Comparison of ENCODE assay signal across 14 mouse cellular contexts in genomic region chr9:107599433-107599832, GRCm38 (mm10). TPM values are rescaled to one million over a fixed set of nuclear protein-coding genes. Genes with fewer than 3 reads are reported as not detected.
A peak's percentile ranks its signal among the peaks of the same experiment; 100 is the strongest.
DNase-seq lines count a peak whose midpoint lies in the region; TF ChIP-seq lines count a peak whose summit lies in the region.
"Had no signal": no experiment of that assay in that cellular context is flagged by ENCODE, and none has a peak within 500 bp of the region (broad histone marks: within the 10 kb centered on the region; RNA-seq: fewer than 3 reads in every experiment).

No protein-coding gene starts in this region.

- TF ChIP-seq CTCF in E14TG2a.4 (conservative IDR thresholded peaks at IDR 0.05; ENCODE audit: low read length) (no peak), ES-Bruce4 (IDR thresholded peaks at IDR 0.05; ENCODE audit: low read depth, low read length) (no peak)
- no peak for TF ChIP-seq CTCF in small intestine, adult 2 months (IDR thresholded peaks at IDR 0.05; ENCODE audit: extremely low read depth, insufficient read length, insufficient replicate concordance, low read depth, low read length)

- H3K4me3 ChIP-seq in E14TG2a.4 (replicated peaks; ENCODE audit: low read length) (peak overlapping the region; percentile 72), ES-Bruce4 (ENCODE audit: low read depth, low read length) (peak overlapping the region; percentile 34)
- H3K4me3 ChIP-seq in small intestine, adult 2 months (ENCODE audit: low read depth, low read length) = no peak overlapping the region
- H3K4me3 ChIP-seq: embryonic facial prominence, embryonic 13.5 days; forebrain, embryonic 12.5 days; hindbrain, embryonic 12.5 days had no signal

- WGBS in small intestine, adult 2 months = 67% methylated on average over 9 of the region's 9 CpGs

- no peak for TF ChIP-seq POLR2A in ES-Bruce4 (IDR thresholded peaks at IDR 0.05; ENCODE audit: insufficient read depth, low read length)
- TF ChIP-seq POLR2A in small intestine, adult 2 months (IDR thresholded peaks at IDR 0.05; ENCODE audit: low read depth, low read length) = no peak

- H3K9me3 ChIP-seq in E14TG2a.4 (ENCODE audit: low read length) = no peaks in the 10 kb centered on the region
- H3K9me3 ChIP-seq in ES-Bruce4 (replicated peaks; ENCODE audit: control insufficient read depth, insufficient read depth, low read length, poor library complexity, severe bottlenecking) = no peaks in the 10 kb centered on the region
- H3K9me3 ChIP-seq: embryonic facial prominence, embryonic 13.5 days; forebrain, embryonic 12.5 days; hindbrain, embryonic 12.5 days had no signal

- peaks cover 15% of the 10 kb centered on the region for H3K36me3 ChIP-seq in E14TG2a.4 (ENCODE audit: insufficient read depth, low read length)
- H3K36me3 ChIP-seq in ES-Bruce4 (ENCODE audit: control insufficient read depth, insufficient read depth, low read length, poor library complexity, severe bottlenecking) = no peaks in the 10 kb centered on the region
- H3K36me3 ChIP-seq in small intestine, adult 2 months (ENCODE audit: control insufficient read depth, insufficient read depth, low read length) = peaks cover 22% of the 10 kb centered on the region
- H3K36me3 ChIP-seq: forebrain, embryonic 12.5 days; hindbrain, embryonic 12.5 days had no signal

- TF ChIP-seq EP300 in ES-Bruce4 (IDR thresholded peaks at IDR 0.05; ENCODE audit: insufficient read depth, low read depth, low read length) = no peak

- H3K9ac ChIP-seq in ES-Bruce4 (ENCODE audit: low read depth, poor library complexity, severe bottlenecking) = no peak overlapping the region
- H3K9ac ChIP-seq: embryonic facial prominence, embryonic 13.5 days; forebrain, embryonic 12.5 days had no signal

- DNase-seq in kidney, adult 11 months = peak; percentile 40
- DNase-seq in kidney, postnatal 4 days = no peak
- no peak for DNase-seq in thymus, postnatal 4 days
- DNase-seq: adrenal gland, adult 8-10 months; cerebellum, adult 11 months; cerebellum, adult 8-10 months; heart, postnatal 10 days had no signal

- peaks cover 67% of the 10 kb centered on the region for H3K4me1 ChIP-seq in E14TG2a.4 (replicated peaks; ENCODE audit: low read depth, low read length)
- H3K4me1 ChIP-seq in ES-Bruce4 (ENCODE audit: control insufficient read depth, insufficient read depth, low read length) = peaks cover 5% of the 10 kb centered on the region
- peaks cover 45% of the 10 kb centered on the region for H3K4me1 ChIP-seq in small intestine, adult 2 months (ENCODE audit: control insufficient read depth, insufficient read depth, insufficient read length, low read length)

- peaks cover 87% of the 10 kb centered on the region for H3K27me3 ChIP-seq in E14TG2a.4 (ENCODE audit: insufficient read depth, low read length)
- H3K27me3 ChIP-seq in ES-Bruce4 (ENCODE audit: control insufficient read depth, insufficient read depth, low read length, poor library complexity, severe bottlenecking) = no peaks in the 10 kb centered on the region
- no peaks in the 10 kb centered on the region for H3K27me3 ChIP-seq in small intestine, adult 2 months (ENCODE audit: control insufficient read depth, insufficient read depth, low read length)
- H3K27me3 ChIP-seq: embryonic facial prominence, embryonic 13.5 days had no signal

- H3K27ac ChIP-seq in ES-Bruce4 (ENCODE audit: insufficient read depth, low read length) = no peak overlapping the region
- H3K27ac ChIP-seq in small intestine, adult 2 months (ENCODE audit: insufficient read depth, low read depth, low read length) = peak overlapping the region; percentile 45; the same call in 1 of the 2 replicates
- H3K27ac ChIP-seq: embryonic facial prominence, embryonic 13.5 days; forebrain, embryonic 12.5 days; hindbrain, embryonic 12.5 days had no signal

RNA-seq across cellular contexts. Expression of gene Sema3b, which starts 9.6 kb away (rescaled TPM):
- 15.4 and 16.5 TPM in 2 replicates for polyA plus RNA-seq in ES-Bruce4 (2011; ENCODE audit: insufficient read depth, insufficient read length, low read depth, missing spikeins)
- 33.5 and 55.4 TPM in 2 replicates for polyA plus RNA-seq in small intestine, adult 2 months (2012; rRNA removed)
- polyA plus RNA-seq: inflammation-experienced regulatory T-cells, adult 6 months had no signal

RNA-seq across cellular contexts. Expression of gene Ifrd2, which starts 12.0 kb away (rescaled TPM):
- 43.8 and 45.3 TPM in 2 replicates for polyA plus RNA-seq in ES-Bruce4 (2011; ENCODE audit: insufficient read depth, insufficient read length, low read depth, missing spikeins)
- 33.2 and 55.4 TPM in 2 replicates for polyA plus RNA-seq in small intestine, adult 2 months (2012; rRNA removed)

RNA-seq across cellular contexts. Expression of gene Hyal3, which starts 18.8 kb away (rescaled TPM):
- polyA plus RNA-seq in ES-Bruce4 (2011; ENCODE audit: insufficient read depth, insufficient read length, low read depth, missing spikeins) = 1.0 and 2.1 TPM in 2 replicates
- 0.52 and 0.89 TPM in 2 replicates for polyA plus RNA-seq in small intestine, adult 2 months (2012; rRNA removed)

RNA-seq across cellular contexts. Expression of gene Naa80, which starts 20.7 kb away (rescaled TPM):
- 18.6 and 21.1 TPM in 2 replicates for polyA plus RNA-seq in ES-Bruce4 (2011; ENCODE audit: insufficient read depth, insufficient read length, low read depth, missing spikeins)
- 26.3 and 46.3 TPM in 2 replicates for polyA plus RNA-seq in small intestine, adult 2 months (2012; rRNA removed)

RNA-seq across cellular contexts. Expression of gene Hyal1, which starts 22.7 kb away (rescaled TPM):
- polyA plus RNA-seq in ES-Bruce4 (2011; ENCODE audit: insufficient read depth, insufficient read length, low read depth, missing spikeins) = 25.8 and 29.7 TPM in 2 replicates
- polyA plus RNA-seq in small intestine, adult 2 months (2012; rRNA removed) = 2.3 and 2.6 TPM in 2 replicates
